Mouse (Mus musculus) ovary, postnatal 14 days (tissue): ENCODE measurements around the gene Cox19.
A peak's percentile ranks its signal among the peaks of the same experiment; 100 is the strongest.
"Not testable (repeated sequence)": the region's sequence is repeated elsewhere in the genome, so short reads cannot be mapped to it uniquely, and the experiment has no call there.

Source experiments
- DNase-seq: peaks from one replicate; pipeline ENCODE4 v3.0.0; 2022; ENCODE audit warnings: low spot score

Gene Cox19

DNA sequence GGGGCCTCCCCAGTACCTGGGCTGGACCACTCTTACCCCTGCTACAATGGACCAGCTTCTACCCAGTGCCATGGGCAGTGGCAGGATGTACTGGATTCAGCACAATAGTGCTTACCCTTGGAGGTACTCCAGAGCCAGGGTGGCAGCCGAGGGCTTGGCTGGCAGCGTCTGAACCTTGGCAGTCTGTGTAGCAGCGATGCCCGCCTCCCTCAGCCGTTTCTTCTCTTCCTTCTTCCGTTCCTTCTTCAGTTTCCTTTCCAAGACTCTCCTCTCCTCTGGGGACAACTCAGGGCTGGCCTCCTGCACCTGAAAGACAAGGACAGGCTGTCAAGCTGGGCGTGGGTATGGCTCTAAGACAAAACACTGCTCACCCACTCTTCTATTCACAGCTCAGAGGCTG is 12.6 kb upstream of the Cox19 start:
- no peak for DNase-seq

DNA sequence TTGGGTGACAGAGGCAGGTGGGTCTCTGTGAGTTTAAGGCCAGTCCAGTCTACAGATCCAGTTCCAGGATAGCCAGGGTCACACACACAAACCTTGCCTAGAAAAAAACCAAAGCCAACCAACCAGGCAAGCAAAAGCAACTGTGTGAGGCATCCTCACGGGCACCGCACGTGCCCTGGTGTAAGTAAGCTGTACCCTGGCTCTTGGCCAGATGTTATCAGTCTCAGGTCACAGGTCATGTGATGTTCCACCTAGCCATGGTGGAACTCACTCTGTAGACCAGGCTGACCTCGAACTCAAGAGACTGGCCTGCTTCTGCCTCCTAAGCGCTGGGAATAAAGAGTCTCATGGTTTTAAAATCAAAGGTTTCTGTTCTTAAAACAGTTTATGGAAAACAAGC is 8.0 kb upstream of the Cox19 start:
- no peak for DNase-seq

DNA sequence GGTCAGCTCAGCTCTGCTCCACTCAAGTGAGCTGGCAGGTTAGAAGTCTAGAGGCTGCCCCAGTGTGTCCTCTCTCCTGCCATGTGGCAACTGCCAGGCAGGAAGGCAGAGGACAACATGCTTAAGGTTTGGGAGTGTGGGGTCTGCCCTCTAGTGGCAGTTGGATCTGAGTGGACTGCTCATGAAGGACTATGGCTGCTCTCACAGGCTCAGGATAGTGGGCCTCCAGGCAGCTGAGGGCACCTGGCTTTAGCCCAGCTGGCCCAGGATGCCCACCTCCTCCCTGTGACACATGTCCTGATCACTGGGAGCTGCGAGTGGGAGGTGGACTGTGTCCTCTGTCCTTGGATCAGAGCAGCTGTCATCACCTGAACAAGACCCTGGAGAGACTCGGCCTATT is 7.4 kb upstream of the Cox19 start:
- DNase-seq: no peak

DNA sequence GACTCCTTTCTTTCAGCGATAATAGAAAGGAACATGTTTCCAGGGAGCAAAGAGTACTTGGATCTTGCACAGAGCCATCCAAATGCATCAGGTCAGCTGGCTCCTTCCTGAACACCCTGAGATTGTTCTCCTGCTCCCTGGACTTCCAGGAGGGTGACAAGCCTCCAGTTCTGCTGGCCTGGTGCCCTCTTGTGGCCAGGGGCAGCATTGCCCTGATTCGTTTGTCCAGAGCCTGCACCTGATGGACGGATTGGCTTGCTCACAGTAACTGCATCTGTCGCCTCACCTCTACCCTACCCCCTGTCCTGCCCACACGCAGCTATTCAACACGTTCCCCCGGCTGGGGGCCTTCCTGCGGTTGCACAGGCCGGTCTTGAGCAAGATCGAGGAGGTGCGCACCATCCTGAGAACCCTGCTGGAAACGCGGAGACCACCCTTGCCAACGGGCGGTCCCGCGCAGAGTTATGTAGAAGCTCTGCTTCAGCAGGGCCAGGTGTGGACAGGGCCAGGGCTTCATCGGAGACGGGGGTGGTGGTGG is 4.1 kb upstream of the Cox19 start:
- peak; percentile 84 for DNase-seq

DNA sequence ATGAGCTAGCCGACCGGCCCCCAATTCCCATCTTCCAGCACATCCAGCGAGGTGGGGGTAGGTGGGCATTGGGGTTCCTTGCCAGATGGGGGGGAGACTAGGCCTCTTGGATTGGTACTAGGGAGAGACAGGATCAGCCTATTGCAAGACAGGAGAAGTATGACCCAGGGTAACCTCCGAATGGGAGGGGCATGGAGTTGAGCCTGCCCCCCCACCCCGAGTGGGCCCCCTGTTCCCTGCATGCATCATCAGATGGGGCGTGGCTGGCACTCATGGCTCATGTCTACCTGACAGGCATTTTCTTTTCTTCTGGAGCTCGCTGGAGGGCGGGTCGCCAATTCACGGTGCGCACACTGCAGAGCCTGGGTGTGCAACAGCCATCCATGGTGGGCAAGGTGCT is 2.7 kb upstream of the Cox19 start:
- DNase-seq: no peak

DNA sequence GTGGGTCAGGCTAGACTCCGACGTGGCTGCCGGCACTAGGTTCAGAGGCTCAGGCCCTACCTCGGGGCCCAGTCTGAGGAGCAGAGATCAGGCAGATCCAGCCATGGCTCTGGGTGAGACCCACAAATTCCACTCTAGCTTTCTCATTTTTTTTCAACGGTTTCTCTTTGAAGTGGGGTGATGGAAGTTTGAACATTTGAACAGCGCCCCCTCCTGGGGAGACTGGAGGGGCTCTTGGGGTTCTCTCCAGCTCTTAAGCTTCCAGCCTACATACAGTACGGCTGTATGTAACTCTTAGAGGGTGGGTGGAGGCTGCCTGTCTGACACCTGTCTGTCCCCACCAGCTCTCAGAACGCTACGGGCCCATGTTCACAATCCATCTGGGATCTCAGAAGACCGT is 2.3 kb upstream of the Cox19 start:
- DNase-seq: no peak

DNA sequence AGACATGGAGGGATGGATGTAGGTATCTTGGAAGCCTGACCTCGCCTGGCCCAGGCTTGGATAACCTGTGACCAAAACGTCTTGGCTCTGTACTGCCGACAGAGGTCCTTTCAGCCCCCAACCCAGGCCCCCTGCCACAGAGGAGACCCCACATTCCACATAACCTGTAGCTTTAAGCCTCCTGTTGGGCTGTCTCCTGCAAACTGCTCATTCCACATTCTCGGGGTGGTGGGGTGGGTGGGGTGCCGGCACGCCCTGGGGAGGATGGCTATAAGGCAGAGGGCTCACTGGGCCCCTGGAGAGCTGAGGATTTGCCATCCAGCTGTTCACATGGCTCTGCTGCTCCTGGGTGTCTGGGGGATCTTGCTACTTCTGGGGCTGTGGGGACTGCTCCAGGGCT is 1.1 kb upstream of the Cox19 start, which contains the start of gene Cyp2w1:
Gene Cyp2w1, plus strand, starts transcription at position 301 of the 400 bp plus-strand sequence.
- no peak for DNase-seq

DNA sequence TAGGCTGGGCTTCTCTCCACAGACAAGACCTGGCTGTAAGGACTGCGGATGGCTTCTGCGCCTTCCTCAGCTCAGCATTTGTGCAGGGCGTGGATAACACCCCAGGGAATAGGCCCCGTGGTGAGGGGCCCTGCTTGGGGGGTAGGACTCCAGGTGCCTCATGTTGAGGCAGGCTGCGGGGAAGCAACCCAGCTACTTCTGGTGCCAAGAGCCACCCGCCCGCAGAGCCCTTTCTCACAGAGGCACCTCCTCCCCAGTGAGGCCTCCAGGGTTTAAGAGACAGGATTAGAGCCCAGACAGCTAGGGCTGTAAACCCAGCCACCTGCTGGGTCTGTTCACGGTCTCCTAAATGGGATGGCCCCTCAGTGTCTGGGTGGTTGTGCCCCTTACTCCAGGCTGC is 410 bp upstream of the Cox19 start:
- no peak for DNase-seq

DNA sequence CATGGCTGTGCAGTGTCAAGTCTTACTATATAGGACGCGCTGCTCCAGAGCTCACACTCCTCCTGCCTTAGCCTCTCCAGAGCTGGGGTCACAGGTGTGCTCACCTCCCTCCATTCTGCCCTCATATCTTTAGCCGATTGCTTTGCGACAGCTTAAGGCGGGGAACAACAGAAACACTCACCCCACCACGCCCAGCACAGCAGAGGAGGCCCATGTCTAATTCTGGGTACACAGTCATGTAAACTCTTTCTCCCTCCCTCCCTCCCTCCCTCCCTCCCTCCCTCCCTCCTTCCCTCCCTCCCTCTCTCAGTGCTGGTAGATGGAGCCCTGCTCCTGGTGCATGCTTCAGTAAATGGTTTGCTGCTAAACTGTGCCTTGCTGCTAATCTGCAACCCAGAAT is 1.5 kb downstream of the Cox19 start:
- no peak for DNase-seq

DNA sequence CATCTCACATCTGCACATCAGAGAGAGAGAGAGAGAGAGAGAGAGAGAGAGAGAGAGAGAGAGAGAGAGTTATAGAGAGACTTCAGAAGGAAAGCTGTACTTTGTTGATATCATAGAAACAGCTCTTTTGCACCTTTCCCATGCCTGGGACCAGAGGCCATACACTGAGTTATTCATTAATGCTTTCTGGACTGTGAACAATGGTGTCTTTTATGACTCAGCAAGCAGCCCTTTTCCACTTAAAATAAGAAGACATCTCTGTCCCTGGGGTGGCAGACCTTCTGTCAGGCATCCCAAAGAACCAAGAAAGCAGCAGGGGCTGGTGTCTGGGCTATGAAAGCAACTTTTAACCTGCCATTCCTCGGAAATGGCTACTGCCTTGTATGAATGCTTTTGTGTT is 4.0 kb downstream of the Cox19 start:
- no peak for DNase-seq

DNA sequence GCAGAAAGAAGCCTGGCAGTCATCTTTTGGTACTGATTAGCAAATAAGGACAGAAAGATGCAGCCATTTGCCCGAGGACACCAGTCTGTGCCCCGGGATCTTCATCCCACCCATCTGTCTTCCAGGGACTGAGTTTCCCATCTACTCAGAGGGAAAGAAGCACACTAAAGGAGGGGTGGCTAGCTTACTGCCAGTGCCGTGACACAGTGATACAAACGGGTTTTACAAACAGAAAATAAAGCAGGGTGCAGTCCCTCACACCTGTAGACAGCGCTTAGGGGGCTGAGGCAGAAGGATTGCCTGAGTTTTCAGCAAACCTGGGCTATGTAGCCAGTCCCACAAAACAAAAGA is 5.9 kb downstream of the Cox19 start:
- no peak for DNase-seq

DNA sequence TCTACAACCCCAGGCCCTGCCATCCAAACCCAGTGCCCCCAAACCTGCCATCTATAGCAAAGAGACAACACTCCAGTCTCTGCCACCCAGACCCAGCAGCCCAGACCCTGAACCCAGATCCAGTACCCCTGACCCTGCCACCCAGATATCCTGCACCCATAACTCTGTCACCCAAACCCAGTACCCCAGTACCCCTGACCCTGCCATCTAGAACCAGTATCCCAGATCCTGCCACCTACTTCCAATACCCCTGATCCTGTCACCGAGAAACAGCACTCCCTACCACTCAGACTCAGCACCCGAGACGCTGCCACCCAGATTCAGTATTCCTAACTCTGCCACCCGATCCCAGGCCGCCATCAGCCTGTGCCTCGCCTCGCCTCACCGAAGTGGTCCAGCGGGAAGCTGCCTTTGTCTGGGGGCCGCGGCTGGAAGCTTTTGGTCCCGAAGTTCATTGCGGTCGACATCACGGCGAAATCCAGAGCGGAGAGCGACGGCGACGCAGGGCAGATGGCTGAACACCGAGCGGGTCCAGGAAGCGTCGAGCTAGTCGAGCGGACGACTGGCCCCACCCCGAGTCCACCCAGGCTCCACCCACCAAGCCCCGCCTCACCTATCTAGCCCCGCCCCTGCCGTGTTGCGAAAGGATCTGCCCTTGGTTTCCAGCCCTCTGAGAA is 6.4 kb downstream of the Cox19 start:
- DNase-seq: peak; percentile 98

DNA sequence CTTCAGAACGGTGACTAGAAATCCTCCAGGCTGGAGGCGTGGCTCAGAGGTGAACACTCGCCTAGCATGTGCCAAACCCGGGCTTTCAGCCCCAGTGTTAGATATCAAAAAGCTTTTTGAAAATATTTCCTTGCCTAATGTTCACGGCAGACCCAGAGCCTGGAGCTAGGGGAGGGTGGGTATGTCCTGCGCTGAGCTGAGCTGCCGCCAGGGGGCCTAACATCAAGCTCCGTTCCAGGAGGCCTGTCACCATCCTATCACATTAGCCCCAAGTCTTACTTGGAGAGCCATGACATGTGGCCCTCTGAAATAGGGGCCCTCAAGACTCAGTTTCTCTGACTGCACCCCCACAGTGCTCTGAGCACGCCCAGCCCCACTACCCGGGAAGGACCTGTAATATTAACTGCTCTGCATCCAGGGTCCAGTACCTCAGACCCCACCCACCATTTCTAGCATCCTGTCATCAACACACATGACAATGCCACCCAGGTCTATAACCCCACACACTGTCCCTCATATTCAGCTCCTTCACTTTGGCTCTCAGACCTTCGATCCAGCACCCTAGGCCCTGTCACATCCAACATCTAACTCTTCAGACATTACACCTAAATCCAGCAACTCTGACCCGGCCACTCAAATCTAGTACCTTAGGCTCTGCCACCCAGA is 7.1 kb downstream of the Cox19 start:
- DNase-seq: peak; percentile 69

DNA sequence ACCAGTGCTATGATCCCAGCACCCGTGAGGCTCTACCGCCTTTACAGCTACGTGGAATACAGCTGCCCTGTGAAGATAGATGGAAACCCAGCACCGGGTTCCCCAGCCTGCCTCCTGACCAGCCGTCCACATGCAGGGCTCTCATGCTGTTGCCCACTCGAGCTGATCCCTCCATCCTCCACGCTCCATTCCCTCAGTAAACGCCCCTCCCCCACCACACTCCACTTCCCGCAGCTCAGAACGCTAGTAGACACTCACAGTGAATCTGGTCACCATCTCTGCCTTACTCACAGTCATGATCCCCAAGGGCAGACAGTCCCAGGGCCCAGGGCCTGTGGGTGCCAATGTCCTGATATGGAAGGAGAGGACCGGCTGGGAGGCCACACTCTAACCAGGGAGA is 12.3 kb downstream of the Cox19 start:
- no peak for DNase-seq

DNA sequence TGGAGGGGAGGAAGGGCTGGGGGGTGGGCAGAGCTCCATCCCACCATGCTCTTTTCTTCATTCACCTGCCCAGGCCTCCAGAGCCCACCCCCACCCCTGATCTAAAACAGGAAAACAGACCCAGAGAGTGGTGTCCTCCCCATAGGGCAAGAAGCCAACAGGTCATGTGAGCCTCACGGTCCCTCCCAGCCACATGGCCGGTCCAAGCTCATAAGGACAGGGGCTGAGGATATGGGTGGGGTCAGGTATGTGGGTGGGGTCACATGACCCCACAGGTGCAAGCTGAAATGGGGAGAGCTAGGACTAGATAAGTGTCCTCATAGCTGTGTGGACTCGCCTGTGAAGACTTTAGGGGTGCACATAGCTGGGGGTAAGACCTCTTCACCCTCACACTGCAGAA is 12.8 kb downstream of the Cox19 start:
- no peak for DNase-seq

DNA sequence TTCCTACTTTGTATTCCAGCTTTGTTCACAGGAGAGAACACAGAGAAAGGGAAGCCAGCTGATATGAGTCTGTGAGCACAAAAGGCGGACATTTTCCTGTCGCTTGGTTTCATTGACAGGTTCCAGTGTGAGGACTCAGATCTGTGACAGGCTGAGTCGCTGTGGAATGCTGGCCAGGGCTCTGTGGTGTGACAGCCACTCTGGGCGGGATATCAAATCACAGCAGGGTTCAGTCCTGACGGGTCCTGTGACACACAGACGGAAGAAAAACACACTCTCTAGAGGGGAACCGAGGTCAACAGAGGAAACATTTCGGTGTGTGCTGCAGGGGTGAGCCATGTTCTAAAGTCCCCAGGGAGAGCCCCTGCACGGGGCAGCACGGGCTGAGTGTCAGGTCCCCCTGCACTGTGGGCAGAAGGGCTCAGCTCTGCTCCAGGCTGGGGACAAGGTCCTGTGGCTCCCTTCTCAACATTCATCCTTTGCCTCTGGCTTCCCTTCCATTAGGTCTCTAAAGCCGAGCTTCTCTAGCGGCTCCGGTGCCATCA is 13.3 kb downstream of the Cox19 start:
- DNase-seq: no peak

DNA sequence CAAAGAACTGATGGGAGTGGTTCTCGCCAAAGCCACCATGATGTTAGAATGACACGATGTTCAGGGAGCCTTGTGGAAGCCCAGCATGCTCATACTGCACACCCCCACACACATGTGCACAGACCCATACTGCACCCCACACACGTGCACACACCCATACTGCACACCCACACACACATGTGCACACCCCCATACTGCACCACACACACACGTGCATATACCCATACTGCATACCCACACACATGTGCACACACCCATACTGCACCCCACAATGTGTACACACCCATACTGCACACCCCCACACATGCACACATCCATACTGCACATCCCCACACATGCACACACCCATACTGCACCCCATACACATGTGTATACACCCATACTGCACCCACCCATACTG is 15.6 kb downstream of the Cox19 start:
- no peak for DNase-seq

DNA sequence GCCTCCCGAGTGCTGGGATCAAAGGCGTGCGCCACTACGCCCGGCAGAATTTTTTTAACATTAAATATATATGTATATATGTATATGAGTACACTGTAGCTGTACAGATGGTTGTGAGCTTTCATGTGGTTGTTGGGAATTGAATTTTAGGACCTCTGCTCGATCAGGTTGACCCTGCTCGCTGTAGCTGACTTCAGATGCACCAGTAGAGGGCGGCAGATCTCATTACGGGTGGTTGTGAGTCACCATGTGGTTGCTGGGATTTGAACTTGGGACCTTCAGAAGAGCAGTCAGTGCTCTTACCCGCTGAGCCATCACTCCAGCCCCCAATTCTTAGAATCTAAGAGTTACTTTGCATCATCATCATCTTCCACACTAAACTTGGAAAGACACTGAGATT is 16.8 kb downstream of the Cox19 start:
- DNase-seq: not testable (repeated sequence)

DNA sequence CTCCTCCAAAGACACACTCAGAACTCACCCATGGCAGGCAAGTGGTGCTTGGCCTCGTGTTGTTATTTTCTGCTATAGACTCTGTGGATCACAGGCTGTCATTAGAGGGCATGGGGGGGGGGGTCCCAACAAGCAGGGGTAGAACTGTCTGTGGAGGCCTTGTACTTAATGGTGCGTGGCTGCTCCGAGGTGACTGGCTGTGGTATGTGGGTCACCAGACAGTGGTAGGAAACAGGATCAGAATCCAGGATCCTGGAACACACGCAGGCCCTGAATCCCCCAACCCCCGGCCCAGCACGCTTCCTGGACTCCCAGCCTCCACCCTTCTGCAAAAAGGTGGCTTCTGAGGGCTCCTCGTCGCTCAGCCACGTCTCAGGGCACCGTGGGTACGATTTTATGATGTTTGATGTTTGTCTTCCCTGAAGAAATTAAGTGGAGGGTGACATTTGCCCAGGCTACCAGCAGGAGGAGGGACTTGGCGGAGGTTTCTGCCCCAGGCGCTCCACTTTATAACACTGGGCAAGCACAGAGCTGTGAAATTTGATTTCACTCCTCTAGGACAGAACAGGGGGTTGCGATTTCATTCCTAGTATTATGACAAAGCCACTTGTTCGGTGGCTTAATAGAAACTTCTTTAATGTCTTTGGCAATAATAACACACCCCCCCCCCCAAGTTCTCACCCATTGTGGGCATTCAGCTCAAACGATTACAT is 17.8 kb downstream of the Cox19 start:
- DNase-seq: no peak

DNA sequence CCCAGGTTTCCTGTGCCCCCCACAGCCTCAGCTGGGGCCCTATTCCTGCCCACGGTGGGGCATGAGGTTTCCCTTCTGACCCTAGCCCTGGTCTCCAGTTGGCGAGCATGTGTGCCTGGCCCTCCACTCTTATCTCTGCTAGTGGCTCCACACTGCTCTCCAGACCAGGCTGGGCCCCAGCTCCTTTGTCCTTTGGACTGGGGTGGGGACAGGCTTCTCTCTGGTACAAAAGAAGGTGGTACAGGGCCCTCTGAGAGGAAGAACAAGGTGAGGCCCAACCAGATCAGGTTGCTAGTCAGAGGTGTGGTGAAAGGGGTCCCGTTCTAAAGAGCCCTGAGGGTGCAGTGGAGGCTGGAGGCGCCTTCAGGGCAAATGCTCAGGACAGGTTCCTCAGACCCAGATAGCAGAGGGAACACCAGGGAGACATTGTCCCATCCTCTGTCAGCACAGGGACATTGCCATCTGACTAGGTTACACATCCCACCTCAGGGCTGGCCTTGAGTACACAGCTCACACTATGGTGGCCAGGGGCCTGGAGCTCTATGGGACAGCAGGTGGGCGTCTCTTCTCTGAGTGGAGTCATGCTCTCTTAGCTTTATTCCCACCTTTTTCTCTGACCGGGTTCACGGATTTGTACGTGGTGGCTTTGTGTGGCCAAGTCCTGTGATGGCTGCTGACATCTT is 18.5 kb downstream of the Cox19 start:
- no peak for DNase-seq

DNA sequence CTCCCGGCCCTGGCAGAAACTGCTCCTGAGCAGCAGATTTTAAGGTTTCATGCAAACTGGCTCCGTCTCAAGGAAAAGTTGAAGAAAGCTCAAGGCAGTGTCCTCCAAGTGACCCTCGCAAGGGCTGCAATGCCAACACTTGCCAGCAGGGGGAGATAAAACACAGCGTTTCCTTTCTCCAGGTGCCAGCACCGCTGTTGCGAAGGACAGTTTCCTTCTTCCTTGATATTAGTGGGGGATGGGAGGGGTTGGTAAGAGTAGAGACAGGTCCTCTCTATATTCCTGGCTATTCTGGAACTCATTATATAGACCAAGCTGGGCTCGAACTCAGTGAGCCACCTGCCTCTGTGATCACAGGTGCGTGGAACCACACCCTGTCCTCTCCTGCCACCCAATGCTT is 19.5 kb downstream of the Cox19 start:
- DNase-seq: peak; percentile 94

DNA sequence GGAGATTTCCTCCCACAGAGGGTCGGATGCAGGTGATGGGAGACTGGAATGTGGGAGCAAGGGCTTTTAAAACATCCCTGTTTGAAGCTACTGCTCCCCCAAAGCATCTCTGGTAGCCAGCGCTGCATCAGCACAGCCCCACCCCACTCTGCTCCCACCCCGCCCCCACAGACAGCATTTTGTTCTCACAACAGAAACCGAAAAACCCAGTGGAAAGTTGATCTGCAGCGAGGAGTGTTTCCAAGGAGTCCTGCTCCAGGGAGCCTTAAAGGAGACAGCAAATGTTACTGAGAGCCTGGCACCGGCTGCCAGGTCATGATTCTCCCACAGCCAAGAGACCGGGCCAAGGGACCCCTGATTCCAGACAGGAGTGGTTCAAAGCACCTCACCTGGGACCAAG is 20.5 kb downstream of the Cox19 start:
- DNase-seq: no peak
